Mouse (Mus musculus) ovary, adult 2 months (tissue): Measurements from ENCODE around the gene Prps1l1. TPM values are rescaled to one million over a fixed set of nuclear protein-coding genes. Genes with fewer than 3 reads are reported as not detected.

ENCODE experiments used
- polyA plus RNA-seq: library from polyadenylated mRNA; depleted of rRNA; stranded (reverse); fragments of >200 nt; gene quantifications from 2 replicates; pipeline ENCODE4 v1.2.3, GENCODE M21; 2012; rRNA removed

Gene Prps1l1
- polyA plus RNA-seq = not detected in 2 replicates

GRCm38 (mm10) chr12:34984461-34984860, at the start of gene Prps1l1:
Prps1l1 (plus strand) TSS chr12:34984761.

Other genes starting within 250 kb of the Prps1l1 start
- gene Hdac9, start 67.7 kb upstream of the Prps1l1 start, polyA plus RNA-seq = 1.9 and 2.6 TPM in 2 replicates
- gene Snx13, start 62.4 kb downstream of the Prps1l1 start, polyA plus RNA-seq = 2.9 and 5.1 TPM in 2 replicates